Mouse (Mus musculus): ENCODE results near the gene Khsrp. TPM values are rescaled to one million over a fixed set of nuclear protein-coding genes. Genes with fewer than 3 reads are reported as not detected.

Gene Khsrp
- total and polyA plus RNA-seq, 3 experiments = 23.5 to 106 (median 98.7) TPM

DNA sequence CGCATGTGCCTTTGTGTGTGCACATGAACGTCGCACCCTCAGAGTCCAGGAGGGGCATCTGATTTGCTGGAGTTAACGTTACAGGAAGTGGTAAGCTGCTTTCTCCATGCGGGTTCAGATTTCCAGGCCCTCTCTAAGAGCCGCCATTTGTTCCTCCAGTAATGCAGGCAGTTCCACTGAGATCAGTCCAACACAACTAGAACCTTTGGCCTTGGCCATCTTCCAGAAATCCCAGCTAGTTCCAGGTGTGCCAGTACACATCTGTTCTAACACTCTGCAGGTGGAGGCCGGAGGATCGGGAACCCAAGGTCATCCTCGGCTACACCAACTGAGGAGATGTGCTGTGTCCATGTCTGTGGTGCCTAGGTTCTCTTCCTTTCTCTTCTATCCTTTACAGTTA, 46.4 kb downstream of the Khsrp start:
- H3K36me3 ChIP-seq (replicated peaks in 1 of 2; ENCODE audit: control insufficient read depth in 1 of 2, insufficient read depth in 1 of 2, low read length in 1 of 2) = no peaks in the 10 kb centered on the region
- no peak for DNase-seq (ENCODE audit: extremely low read depth)
- in situ Hi-C loops (cut with MboI; ENCODE audit: low pct_ligation_motif_present, low pct_unique_long_range_greater_than_20kb, low sequenced_read_pairs) = no loop called here
- no peak overlapping the region for H3K27ac ChIP-seq (ENCODE audit: insufficient read depth, low read depth)
- no peaks in the 10 kb centered on the region for H3K9me3 ChIP-seq (replicated peaks; ENCODE audit: low read length)
- no peak overlapping the region for H3K4me2 ChIP-seq (ENCODE audit: insufficient read depth, low read depth, poor library complexity, severe bottlenecking)
- no peak overlapping the region for H3K9ac ChIP-seq (ENCODE audit: insufficient read depth, low read depth)
- dilution Hi-C loops (cut with MboI; ENCODE audit: extremely low pct_ligation_motif_present, extremely low pct_unique_long_range_greater_than_20kb, low sequenced_read_pairs) = no loop called here
- no peaks in the 10 kb centered on the region for H3K79me2 ChIP-seq (replicated peaks; ENCODE audit: control insufficient read depth, extremely low read depth, insufficient read depth, poor library complexity, severe bottlenecking)
- no peaks in the 10 kb centered on the region for H3K27me3 ChIP-seq (replicated peaks)
- no peak overlapping the region for H3K4me3 ChIP-seq (replicated peaks in 1 of 3; ENCODE audit: low read depth in 2 of 3, low read length in 2 of 3, poor library complexity in 1 of 3)
- H3K4me1 ChIP-seq (ENCODE audit: control insufficient read depth in 1 of 2, insufficient read depth in 2 of 2) = 0 out of 4 replicates have a peak, but pooled peaks cover 0 to 3% of the 10 kb centered on the region in 2 experiments
- TF ChIP-seq ZNF384 (IDR thresholded peaks at IDR 0.05; ENCODE audit: low read depth, low read length) = no peak
- TF ChIP-seq ZMIZ1 (IDR thresholded peaks at IDR 0.05; ENCODE audit: low read depth, low read length) = no peak

GRCm38 (mm10) chr17:56982013-56982412, 49.3 kb downstream of the Khsrp start, which contains the start of gene Acer1:
TSS of gene Acer1 (minus strand) at chr17:56982126.
- no peaks in the 10 kb centered on the region for H3K36me3 ChIP-seq (replicated peaks in 1 of 2; ENCODE audit: control insufficient read depth in 1 of 2, insufficient read depth in 1 of 2, low read length in 1 of 2)
- H3K9me3 ChIP-seq (replicated peaks; ENCODE audit: low read length) = no peaks in the 10 kb centered on the region
- 0 out of 4 replicates have a peak, but pooled peaks cover 0 to 3% of the 10 kb centered on the region in 2 experiments for H3K4me1 ChIP-seq (ENCODE audit: control insufficient read depth in 1 of 2, insufficient read depth in 2 of 2)
- H3K27me3 ChIP-seq (replicated peaks) = no peaks in the 10 kb centered on the region
- no peak within 1 kb of the TSS for H3K4me3 ChIP-seq (replicated peaks in 1 of 3; ENCODE audit: low read depth in 2 of 3, low read length in 2 of 3, poor library complexity in 1 of 3)
- TF ChIP-seq UBTF (IDR thresholded peaks at IDR 0.05; ENCODE audit: low read depth, low read length) = no peak
- no peak for TF ChIP-seq ELF1 (IDR thresholded peaks at IDR 0.05; ENCODE audit: low read depth, low read length)
- TF ChIP-seq POLR2A (IDR thresholded peaks at IDR 0.05; ENCODE audit: low read depth, low read length) = no peak
- no peak for TF ChIP-seq ETS1 (conservative IDR thresholded peaks at IDR 0.05; ENCODE audit: low read depth, low read length)
- TF ChIP-seq MEF2A (IDR thresholded peaks at IDR 0.05; ENCODE audit: borderline replicate concordance, low read depth, low read length) = no peak
- TF ChIP-seq BHLHE40 (IDR thresholded peaks at IDR 0.05; ENCODE audit: low read depth, low read length) = no peak
- no peak for TF ChIP-seq JUND (conservative IDR thresholded peaks at IDR 0.05; ENCODE audit: low read depth, low read length)
- TF ChIP-seq USF2 (conservative IDR thresholded peaks at IDR 0.05; ENCODE audit: low read depth, low read length) = no peak
- no peak for TF ChIP-seq E2F4 (IDR thresholded peaks at IDR 0.05; ENCODE audit: insufficient replicate concordance, low read depth, low read length)
- H3K4me2 ChIP-seq (ENCODE audit: insufficient read depth, low read depth, poor library complexity, severe bottlenecking) = no peak within 1 kb of the TSS
- in situ Hi-C loops (cut with MboI; ENCODE audit: low pct_ligation_motif_present, low pct_unique_long_range_greater_than_20kb, low sequenced_read_pairs) (no loop called here), dilution Hi-C loops (cut with MboI; ENCODE audit: extremely low pct_ligation_motif_present, extremely low pct_unique_long_range_greater_than_20kb, low sequenced_read_pairs) (no loop called here)
- no peak for DNase-seq (ENCODE audit: extremely low read depth)
- no peaks in the 10 kb centered on the region for H3K79me2 ChIP-seq (replicated peaks; ENCODE audit: control insufficient read depth, extremely low read depth, insufficient read depth, poor library complexity, severe bottlenecking)
- H3K27ac ChIP-seq (ENCODE audit: insufficient read depth, low read depth) = no peak within 1 kb of the TSS
- no peak within 1 kb of the TSS for H3K9ac ChIP-seq (ENCODE audit: insufficient read depth, low read depth)

GRCm38 (mm10) chr17:56981049-56981448, 50.3 kb downstream of the Khsrp start:
- Histone ChIP-seq H3K27ac (ENCODE audit: insufficient read depth, low read depth) (no peak overlapping the region), H3K4me1 (ENCODE audit: control insufficient read depth in 1 of 2, insufficient read depth in 2 of 2) (0 out of 4 replicates have a peak, but pooled peaks cover 0 to 3% of the 10 kb centered on the region in 2 experiments), H3K9ac (ENCODE audit: insufficient read depth, low read depth) (no peak overlapping the region), H3K79me2 (replicated peaks; ENCODE audit: control insufficient read depth, extremely low read depth, insufficient read depth, poor library complexity, severe bottlenecking) (no peaks in the 10 kb centered on the region), H3K4me2 (ENCODE audit: insufficient read depth, low read depth, poor library complexity, severe bottlenecking) (no peak overlapping the region), H3K4me3 (replicated peaks in 1 of 3; ENCODE audit: low read depth in 2 of 3, low read length in 2 of 3, poor library complexity in 1 of 3) (no peak overlapping the region), H3K36me3 (replicated peaks in 1 of 2; ENCODE audit: control insufficient read depth in 1 of 2, insufficient read depth in 1 of 2, low read length in 1 of 2) (no peaks in the 10 kb centered on the region), H3K27me3 (replicated peaks) (peaks cover 2% of the 10 kb centered on the region), H3K9me3 (replicated peaks; ENCODE audit: low read length) (no peaks in the 10 kb centered on the region)
- in situ Hi-C loops (cut with MboI; ENCODE audit: low pct_ligation_motif_present, low pct_unique_long_range_greater_than_20kb, low sequenced_read_pairs) (no loop called here), dilution Hi-C loops (cut with MboI; ENCODE audit: extremely low pct_ligation_motif_present, extremely low pct_unique_long_range_greater_than_20kb, low sequenced_read_pairs) (no loop called here)
- TF ChIP-seq ELF1 (IDR thresholded peaks at IDR 0.05; ENCODE audit: low read depth, low read length) (no peak), ZKSCAN1 (IDR thresholded peaks at IDR 0.05; ENCODE audit: borderline replicate concordance, low read depth, low read length) (no peak), ZC3H11A (IDR thresholded peaks at IDR 0.05; ENCODE audit: low read depth, low read length) (no peak), RAD21 (IDR thresholded peaks at IDR 0.05; ENCODE audit: low read depth, low read length) (no peak), PAX5 (IDR thresholded peaks at IDR 0.05; ENCODE audit: low read length) (no peak), POLR2A (IDR thresholded peaks at IDR 0.05; ENCODE audit: low read depth, low read length) (no peak), TBP (conservative IDR thresholded peaks at IDR 0.05; ENCODE audit: low read depth, low read length) (no peak), ETS1 (conservative IDR thresholded peaks at IDR 0.05; ENCODE audit: low read depth, low read length) (no peak)
- no peak for DNase-seq (ENCODE audit: extremely low read depth)
